Mouse (Mus musculus) layer of hippocampus, adult 9-10 months (tissue): ENCODE data around the gene Ank3.

ENCODE experiments used
- DNase-seq: peaks from one replicate; pipeline ENCODE4 v3.0.0; 2022; ENCODE audit warnings: low spot score

The Ank3 gene

DNA sequence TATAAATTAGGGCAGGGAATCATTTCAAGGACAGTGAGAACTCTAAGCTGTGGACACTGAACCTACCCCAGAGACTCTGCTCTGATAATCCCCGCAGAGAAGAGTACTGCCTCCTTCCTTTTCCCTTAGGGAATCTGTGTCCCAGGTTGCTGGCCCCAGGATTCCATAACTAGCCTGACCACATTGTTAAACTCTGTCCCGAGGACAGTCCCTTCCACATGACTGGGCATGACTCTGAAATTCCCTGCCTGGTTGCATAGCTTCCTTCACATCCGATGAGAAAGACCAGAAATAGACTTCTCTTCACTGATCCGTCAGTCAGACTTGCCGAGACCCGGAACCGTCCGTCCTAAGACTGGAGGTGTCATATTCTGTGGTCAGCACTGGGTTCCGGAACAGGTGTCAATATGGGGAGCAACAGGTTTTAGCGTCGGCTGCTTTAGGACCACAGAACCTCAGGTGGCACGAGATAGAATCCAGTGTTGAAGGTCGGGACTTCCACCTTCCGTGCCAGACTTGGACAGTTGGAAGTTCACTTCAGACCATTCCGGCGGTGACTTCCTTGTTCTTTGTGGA lies 219.1 kb downstream of the Ank3 start:
- no peak for DNase-seq

- DNase-seq = no peak
These were observed 222.3 kb downstream of the Ank3 start for GRCm38 (mm10) chr10:69620692-69621382.

DNA sequence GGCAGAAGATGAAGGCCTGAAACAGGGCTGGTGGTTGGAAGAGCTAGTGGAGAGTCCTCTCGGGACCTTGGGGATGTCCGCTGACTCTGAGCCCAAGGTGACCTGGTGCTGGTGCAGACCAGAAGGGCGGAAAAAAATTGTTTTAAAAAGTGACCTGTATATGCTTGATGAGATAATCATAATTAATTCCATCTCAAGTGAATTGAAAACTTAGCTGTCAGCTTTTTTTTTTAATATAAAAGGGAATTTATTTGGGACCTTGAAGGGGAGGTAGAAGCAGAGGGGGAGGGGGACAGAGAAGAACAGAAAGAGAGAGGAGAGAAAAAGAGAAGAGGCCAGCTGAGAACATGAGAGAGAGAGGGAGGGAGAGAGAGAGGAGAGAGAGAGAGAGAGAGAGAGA lies 229.2 kb downstream of the Ank3 start:
- DNase-seq = no peak

GRCm38 (mm10) chr10:69628743-69629142 lies 230.2 kb downstream of the Ank3 start:
- DNase-seq = no peak

DNA sequence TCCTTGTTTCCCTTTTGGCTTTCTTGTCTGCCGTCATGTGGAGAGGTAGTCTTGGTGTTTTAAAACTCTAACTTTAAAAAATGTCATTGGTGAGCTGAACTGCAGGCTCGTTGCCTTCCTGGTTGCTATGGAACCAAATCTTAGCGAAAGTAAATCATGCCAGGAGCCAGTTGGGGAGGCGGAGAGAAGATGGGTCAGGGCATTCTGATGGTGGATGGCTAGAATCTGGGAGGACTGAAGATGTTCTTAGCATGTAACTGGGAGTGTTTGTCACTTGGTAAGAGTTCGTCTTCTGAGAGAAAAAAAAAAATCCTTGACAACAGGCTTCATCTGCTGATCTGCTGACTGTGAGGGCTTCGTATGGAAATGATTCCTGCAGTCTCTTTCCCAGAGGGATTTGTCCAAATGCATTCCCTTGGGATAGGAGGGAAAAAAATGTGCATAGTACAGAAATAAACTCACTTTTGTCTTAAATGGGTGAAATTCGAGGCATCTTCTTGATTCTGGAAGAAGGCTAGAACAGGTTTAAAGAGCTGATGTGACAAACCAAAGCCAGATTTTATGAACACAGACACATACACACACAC lies 232.3 kb downstream of the Ank3 start:
- no peak for DNase-seq

GRCm38 (mm10) chr10:69632885-69633284 lies 234.3 kb downstream of the Ank3 start:
- DNase-seq = no peak

DNA sequence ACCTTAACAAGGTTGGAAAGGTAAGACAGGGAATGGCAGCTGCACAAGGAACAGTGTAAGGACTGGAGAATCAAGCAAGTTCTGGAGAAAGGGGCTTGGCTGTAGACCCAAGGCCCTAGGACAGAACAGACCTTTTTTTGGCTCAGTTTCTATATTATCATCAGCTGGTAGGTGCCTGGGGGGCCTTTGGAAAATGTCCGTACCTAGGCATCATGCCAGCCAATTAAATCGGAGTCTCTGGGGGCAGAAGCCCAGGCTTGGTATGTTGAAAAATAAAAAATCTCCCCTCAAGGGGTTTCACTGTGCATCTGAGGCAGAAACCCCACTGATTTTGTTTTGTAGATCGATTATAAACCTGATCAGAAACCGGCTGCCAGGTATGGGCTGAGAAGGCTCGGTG lies 236.3 kb downstream of the Ank3 start:
- no peak for DNase-seq

DNA sequence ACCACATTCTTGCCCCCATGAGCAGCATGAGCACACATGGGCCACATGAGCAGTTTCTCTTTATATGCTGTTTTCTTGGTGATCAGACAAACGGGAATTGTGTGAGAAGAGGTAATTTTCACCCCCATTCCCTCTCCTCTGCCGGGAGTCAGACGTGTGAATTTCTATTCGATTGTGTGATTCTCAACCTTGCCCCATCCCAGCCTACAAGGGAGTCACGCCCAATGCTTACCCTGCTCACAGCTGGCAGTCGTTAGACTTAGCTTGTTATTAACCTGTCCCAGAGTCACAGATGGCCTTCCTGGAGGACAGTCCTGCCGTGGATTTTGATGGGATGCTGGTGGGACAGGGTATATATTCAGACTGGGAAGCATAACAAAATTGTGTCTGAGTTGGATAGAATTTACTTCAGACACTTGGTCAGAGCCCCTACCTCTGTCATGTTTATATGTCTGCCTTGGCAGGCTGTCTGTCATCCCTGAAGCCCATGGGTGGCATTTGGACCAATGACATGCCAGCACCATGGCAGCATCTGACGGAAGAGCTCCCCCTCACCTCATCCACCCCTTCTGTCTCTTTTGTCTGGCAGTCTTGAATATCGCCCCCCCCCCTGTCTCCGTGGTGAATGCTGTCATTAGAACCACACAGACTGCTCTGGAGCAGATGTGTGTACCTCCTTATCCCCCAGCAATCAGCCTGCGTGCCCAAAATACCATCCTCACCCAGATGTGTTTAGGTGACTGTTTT lies 237.5 kb downstream of the Ank3 start:
- no peak for DNase-seq

DNA sequence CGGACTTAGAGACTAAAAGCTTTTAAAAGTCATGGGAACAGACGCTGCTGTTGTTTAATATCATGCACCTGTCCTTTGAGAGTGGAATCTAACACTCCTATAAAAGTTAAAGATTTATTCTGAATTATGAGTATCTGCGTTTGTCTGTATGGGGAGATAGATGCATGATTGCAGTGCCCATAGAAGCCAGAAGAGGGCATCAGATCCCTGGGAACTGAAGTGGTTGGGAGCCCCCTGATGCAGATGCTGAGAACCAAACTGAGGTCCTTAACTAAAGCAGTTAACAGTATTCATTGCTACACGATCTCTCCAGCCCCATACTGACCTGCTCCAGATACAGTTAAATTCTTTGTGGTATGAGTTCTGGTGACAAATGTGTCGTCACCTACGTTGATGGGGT lies 240.6 kb downstream of the Ank3 start:
- no peak for DNase-seq

- DNase-seq = no peak
These were observed 242.0 kb downstream of the Ank3 start for GRCm38 (mm10) chr10:69640617-69641016.

- DNase-seq = no peak
These were observed 244.9 kb downstream of the Ank3 start for GRCm38 (mm10) chr10:69643481-69643880.

DNA sequence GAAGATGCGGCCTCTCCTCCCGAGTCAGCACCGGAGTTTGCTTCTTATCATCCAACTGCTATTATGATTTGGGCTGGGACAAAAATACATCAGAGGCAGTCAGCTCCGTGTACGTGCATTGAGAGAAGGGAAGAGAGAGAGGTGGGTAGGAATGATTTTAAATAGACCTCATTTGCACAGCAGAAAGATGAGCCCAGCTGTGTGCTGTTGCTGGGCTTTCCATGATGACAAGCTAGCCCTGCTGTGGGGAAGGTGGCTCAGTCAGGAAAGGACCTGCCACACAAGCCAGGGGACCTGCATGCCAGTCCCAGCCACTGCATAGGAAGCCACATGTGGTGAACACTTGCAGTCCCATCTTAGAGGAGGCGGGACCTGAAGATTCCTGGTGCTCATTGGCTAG lies 245.4 kb downstream of the Ank3 start:
- no peak for DNase-seq

DNA sequence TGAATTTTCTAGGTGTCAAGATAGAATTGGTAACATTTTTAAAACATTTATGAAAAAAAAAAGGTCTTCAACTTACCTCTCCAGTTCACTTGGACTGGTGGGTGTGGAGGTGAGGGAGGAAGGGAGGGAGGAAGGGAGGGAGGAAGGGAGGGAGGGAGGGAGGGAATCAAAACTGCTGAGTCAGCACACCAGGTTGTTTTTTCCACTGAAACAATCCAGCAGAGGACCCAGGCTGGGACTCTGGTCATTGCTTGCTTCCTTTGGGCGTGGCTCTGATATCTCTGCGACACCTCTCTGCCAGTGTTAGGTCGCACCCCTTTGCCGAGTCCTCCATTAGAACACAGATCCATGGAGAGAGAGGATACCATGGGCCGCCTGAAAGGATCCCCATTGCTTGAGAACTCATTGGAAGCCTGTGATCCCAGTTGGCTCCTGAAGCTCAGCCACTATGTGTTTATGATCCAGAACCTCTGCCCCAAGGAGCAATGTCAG lies 246.8 kb downstream of the Ank3 start:
- no peak for DNase-seq

DNA sequence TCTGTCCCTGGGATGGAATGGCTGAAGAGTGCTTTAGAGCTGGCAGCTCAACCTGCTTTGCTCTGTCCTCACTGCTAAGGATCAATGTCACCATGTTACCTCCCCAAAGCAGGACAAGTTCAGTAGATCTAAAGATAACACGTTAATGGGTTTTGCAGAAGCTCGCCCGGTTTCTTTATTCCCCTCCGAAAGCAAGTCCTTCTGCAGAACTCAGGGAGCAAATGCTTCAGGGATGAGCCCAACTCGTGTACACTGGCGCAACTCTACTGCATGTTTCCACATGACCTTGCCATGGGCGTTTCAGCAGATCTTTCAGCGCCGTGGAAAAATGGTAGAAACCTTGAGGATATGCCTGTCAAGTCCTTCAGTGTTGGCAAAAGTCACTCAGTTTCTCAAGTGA lies 247.4 kb downstream of the Ank3 start:
- no peak for DNase-seq

DNA sequence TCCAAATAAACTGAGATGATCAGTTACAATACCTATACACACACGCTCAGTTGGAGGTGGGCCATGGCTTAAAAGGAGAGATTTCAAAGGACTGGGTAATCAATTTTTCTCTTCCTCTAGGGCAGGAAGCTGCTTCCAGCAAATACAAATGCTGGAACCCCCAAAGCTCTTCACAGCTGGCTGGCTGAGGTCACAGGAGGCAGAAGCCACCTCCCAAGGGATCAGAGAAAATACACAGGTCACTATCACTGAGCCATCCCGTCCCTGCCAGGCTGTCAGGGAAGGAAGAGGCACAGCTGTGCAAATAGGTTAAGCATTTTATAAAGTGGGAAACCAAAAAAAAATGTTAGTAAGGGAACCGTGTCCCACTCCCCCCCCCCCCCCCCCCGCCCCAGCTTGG lies 251.5 kb downstream of the Ank3 start:
- no peak for DNase-seq

DNA sequence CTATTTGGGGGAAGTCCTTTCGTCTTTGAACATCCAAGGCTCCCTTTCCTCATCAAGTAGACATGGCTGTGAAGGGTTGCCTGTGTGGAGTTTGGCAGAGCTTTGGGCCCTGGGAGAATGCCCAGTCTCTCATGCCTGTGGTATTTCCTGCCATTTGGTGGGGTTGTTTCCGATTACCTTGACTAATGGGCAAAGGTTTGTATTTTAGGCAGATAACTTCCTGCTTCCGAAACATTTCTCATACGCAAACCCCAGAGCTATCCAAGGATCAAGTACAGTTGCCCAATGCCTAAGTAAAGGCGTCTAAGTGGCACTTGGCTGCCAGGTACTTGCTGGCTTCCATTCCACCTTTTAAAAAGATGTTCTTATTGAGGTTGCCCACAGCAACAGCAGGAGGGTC lies 254.1 kb downstream of the Ank3 start:
- DNase-seq = no peak

GRCm38 (mm10) chr10:69653121-69653677 lies 254.6 kb downstream of the Ank3 start:
- DNase-seq = no peak

DNA sequence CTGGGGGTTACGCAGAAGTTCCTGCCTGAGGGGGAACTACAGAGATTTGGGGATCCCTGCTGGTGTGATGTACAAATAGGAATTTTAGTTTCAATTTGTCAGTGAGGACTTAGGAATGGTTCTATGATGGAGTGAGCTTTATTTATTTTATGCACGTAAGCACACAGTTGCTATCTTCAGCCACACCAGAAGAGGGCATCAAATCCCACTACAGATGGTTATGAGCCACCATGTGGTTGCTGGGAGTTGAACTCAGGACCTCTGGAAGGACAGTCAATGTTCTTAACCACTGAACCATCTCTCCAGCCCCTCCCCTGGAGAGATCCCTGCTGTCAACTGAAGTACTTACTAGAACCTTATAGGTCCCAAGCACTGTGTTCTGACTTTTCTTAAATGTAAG lies 255.6 kb downstream of the Ank3 start:
- DNase-seq = no peak

DNA sequence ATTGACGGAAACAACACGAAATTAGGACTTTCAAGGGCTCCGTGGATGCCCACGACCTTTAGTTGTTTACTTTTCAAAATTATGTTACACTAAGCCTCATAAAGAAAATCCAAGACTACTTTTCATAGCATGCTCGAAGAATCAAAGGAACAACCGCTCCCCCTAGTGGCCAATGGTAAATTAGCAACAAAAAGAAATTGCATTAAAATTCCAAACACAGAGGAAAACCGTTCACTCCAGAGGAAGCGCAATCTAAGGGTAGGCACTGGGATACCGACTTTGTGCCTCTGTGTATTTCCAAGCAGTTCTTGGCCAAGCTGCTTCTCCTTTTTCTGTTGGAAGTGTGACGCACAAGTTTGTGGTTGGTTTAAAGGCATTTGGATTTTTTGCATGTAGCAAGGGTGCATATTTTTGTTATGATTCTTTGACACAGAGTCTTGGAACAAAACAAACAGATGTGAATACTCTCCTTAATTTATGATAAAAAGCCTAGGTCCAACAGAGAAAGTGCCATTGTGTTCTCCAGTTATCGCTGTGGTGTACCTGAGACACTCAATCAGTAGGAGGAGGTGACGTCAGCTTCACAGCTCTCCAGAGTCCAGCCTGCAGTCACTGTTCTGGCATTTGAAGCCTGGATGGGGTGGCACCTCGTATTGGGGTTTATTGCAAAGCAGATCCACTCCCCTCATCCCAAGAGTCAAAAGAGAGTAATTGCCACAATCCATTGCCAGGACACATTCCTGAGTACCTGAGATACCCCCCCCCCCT lies 256.5 kb downstream of the Ank3 start:
- DNase-seq = peak; percentile 74

GRCm38 (mm10) chr10:69656321-69656720 lies 257.7 kb downstream of the Ank3 start:
- peak; percentile 44 for DNase-seq

DNA sequence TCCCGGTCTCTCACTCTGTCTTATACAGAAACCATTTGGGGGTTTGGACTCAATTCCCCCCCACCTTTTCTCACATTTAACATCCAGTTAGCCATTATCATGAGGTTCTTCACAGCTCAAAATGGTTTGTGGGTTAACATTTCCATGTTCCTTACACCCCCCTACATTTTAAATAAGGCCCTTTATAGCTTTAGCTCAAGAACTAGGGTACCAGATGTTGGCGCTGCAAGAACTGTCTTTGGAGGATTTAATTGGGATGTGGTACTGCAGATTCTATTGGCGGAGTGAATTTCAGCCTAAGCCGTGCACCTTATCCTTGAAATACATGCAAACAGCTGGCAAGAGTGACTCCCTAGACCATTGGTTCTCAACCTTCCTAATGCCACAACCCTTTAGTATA lies 261.2 kb downstream of the Ank3 start:
- DNase-seq = no peak

- peak; percentile 76 for DNase-seq
These were observed 263.8 kb downstream of the Ank3 start for GRCm38 (mm10) chr10:69662338-69662737.
